Mouse (Mus musculus) myocyte (in vitro differentiated cells): ENCODE data around the gene Ccdc92.

ENCODE experiments used
- E2F4 ChIP-seq: IDR thresholded peaks from one replicate; pipeline ENCODE4 v1.6.1; 2011; ENCODE audit warnings: mild to moderate bottlenecking, control low read depth, moderate library complexity; ENCODE audit not compliant: insufficient read depth
- MAX ChIP-seq: IDR thresholded peaks from one replicate; pipeline ENCODE4 v1.6.1; 2011; ENCODE audit warnings: low read depth, mild to moderate bottlenecking, control low read depth
- MYOD1 ChIP-seq, 3 experiments: IDR thresholded peaks; one replicate each; pipeline ENCODE4 v1.6.1; 2011; ENCODE audit warnings: control low read depth in 2 of 3, low read depth in 2 of 3, mild to moderate bottlenecking in 2 of 3, moderate library complexity in 1 of 3; ENCODE audit not compliant: insufficient read length in 2 of 3, control insufficient read depth in 1 of 3
- MYOG ChIP-seq, 3 experiments: IDR thresholded peaks; one replicate each; pipeline ENCODE4 v1.6.1; 2011; ENCODE audit warnings: control low read depth in 2 of 3, low read depth in 2 of 3, mild to moderate bottlenecking in 2 of 3; ENCODE audit not compliant: insufficient read length in 2 of 3, control insufficient read depth in 1 of 3, insufficient read depth in 1 of 3
- POLR2A ChIP-seq: IDR thresholded peaks from one replicate; pipeline ENCODE4 v1.6.1; 2011; ENCODE audit warnings: low read depth, mild to moderate bottlenecking, control low read depth, moderate library complexity; ENCODE audit not compliant: insufficient read length
- POLR2AphosphoS2 ChIP-seq: IDR thresholded peaks from one replicate; pipeline ENCODE4 v1.6.1; 2011; ENCODE audit warnings: low read depth, control low read depth; ENCODE audit not compliant: insufficient read length
- REST ChIP-seq: IDR thresholded peaks from one replicate; pipeline ENCODE4 v1.6.1; 2011; ENCODE audit warnings: mild to moderate bottlenecking, control low read depth, moderate library complexity; ENCODE audit not compliant: insufficient read depth, insufficient read length
- SRF ChIP-seq: IDR thresholded peaks from one replicate; pipeline ENCODE4 v1.6.1; 2011; ENCODE audit warnings: low read depth; ENCODE audit not compliant: control insufficient read depth, insufficient read length
- TCF12 ChIP-seq: IDR thresholded peaks from one replicate; pipeline ENCODE4 v1.6.1; 2011; ENCODE audit warnings: mild to moderate bottlenecking, control low read depth; ENCODE audit not compliant: poor library complexity, insufficient read depth, severe bottlenecking
- USF1 ChIP-seq: IDR thresholded peaks from one replicate; pipeline ENCODE4 v1.6.1; 2011; ENCODE audit warnings: low read depth, mild to moderate bottlenecking, control low read depth, moderate library complexity

- TF ChIP-seq MYOD1 (IDR thresholded peaks at IDR 0.05; ENCODE audit: control insufficient read depth in 1 of 3, insufficient read length in 2 of 3, low read depth in 2 of 3) (no peak), POLR2A (no peak), MYOG (IDR thresholded peaks at IDR 0.05; ENCODE audit: control insufficient read depth in 1 of 3, insufficient read depth in 1 of 3, insufficient read length in 2 of 3, low read depth in 2 of 3) (no peak), MAX (no peak), REST (no peak), E2F4 (no peak), SRF (no peak), USF1 (no peak), POLR2AphosphoS2 (no peak), TCF12 (no peak)
Measured at GRCm38 (mm10) chr5:124896135-124896534, 33.9 kb upstream of the Ccdc92 start.
